Mouse (Mus musculus) liver, embryonic 14.5 days (tissue): Measurements from ENCODE around the gene Lrrc30. TPM values are rescaled to one million over a fixed set of nuclear protein-coding genes. Genes with fewer than 3 reads are reported as not detected.

ENCODE experiments used
- ATAC-seq: fragments of 200-750 bp; cut with Nextera tagmentation; 2 replicates; pipeline ENCODE4 v1.8.0; 2017; ENCODE audit warnings: moderate number of reproducible peaks, mild to moderate bottlenecking, moderate library complexity; ENCODE audit not compliant: insufficient read depth
- DNase-seq, 3 experiments: peaks; one replicate each; pipeline ENCODE4 v3.0.0-alpha.2; 2012 to 2013; ENCODE audit warnings: low read depth in 3 of 3, low spot score in 3 of 3
- H3K27ac ChIP-seq: fragments of 300-500 bp; sonication (generic); 2 replicates; pipeline ENCODE4 v1.5.1; 2014; ENCODE audit warnings: moderate library complexity, mild to moderate bottlenecking, control low read depth, inconsistent platforms
- H3K27me3 ChIP-seq: fragments of 300-500 bp; sonication (generic); 2 replicates; pipeline ENCODE4 v1.6.1; 2014; ENCODE audit warnings: mild to moderate bottlenecking, low read length, moderate library complexity; ENCODE audit not compliant: control insufficient read depth, insufficient read depth
- H3K36me3 ChIP-seq: fragments of 300-500 bp; sonication (generic); replicated peaks from 2 replicates; pipeline ENCODE4 v1.6.1; 2014; ENCODE audit warnings: low read depth; ENCODE audit not compliant: control insufficient read depth, insufficient read depth
- H3K4me1 ChIP-seq, 2 experiments: fragments of 200-500 bp in 1 of 2; fragments of 300-500 bp in 1 of 2; sonication (generic) in 1 of 2; replicated peaks; 2 replicates each; pipeline ENCODE4 v1.6.1; 2012 to 2014; ENCODE audit warnings: antibody characterized with exemption in 1 of 2, inconsistent platforms in 1 of 2, low read length in 1 of 2; ENCODE audit not compliant: control insufficient read depth in 2 of 2, insufficient read depth in 2 of 2
- H3K4me2 ChIP-seq: fragments of 300-500 bp; sonication (generic); 2 replicates; pipeline ENCODE4 v1.6.1; 2014; ENCODE audit warnings: low read depth, mild to moderate bottlenecking, control low read depth, moderate library complexity
- H3K4me3 ChIP-seq, 2 experiments: fragments of 200-500 bp in 1 of 2; fragments of 300-500 bp in 1 of 2; sonication (generic) in 1 of 2; 2 replicates each; pipeline ENCODE4 v1.5.1; 2012 to 2014; ENCODE audit warnings: low read depth in 2 of 2, low read length in 2 of 2, mild to moderate bottlenecking in 2 of 2, control low read depth in 1 of 2, inconsistent platforms in 1 of 2, moderate library complexity in 1 of 2; ENCODE audit not compliant: insufficient read depth in 1 of 2
- H3K9ac ChIP-seq: fragments of 300-500 bp; sonication (generic); replicated peaks from 2 replicates; pipeline ENCODE4 v1.6.1; 2014; ENCODE audit warnings: mild to moderate bottlenecking, control low read depth, moderate library complexity
- H3K9me3 ChIP-seq: fragments of 300-500 bp; sonication (generic); 2 replicates; pipeline ENCODE4 v1.6.1; 2016; ENCODE audit warnings: low read length, mixed read lengths; ENCODE audit not compliant: control insufficient read depth
- CTCF ChIP-seq: IDR thresholded peaks from 2 replicates; pipeline ENCODE4 v1.5.1; 2016; ENCODE audit warnings: antibody characterized with exemption, low read depth, control low read depth
- EP300 ChIP-seq: IDR thresholded peaks from 2 replicates; pipeline ENCODE4 v1.6.1; 2016; ENCODE audit warnings: antibody characterized with exemption, low read depth
- WGBS: fragments of 180-500 bp; shearing (Covaris S2); extraction: QIAGEN DNeasy Blood & Tissue Kit; methylation state at CpG from one replicate; pipeline ENCODE4 v1.1.7; 2014; ENCODE audit not compliant: insufficient replicate concordance; 5-methylcytosine and 5-hydroxymethylcytosine counted together
- polyA plus RNA-seq, 2 experiments: library from polyadenylated mRNA; depleted of rRNA in 1 of 2; stranded (reverse) in 1 of 2; unstranded in 1 of 2; fragments of >200 nt; fragmentation: Nextera tagmentation in 1 of 2; extraction: Ambion mirVana in 1 of 2; gene quantifications; 2 replicates each; pipeline versions ENCODE4 v1.2.1 to v1.2.3; 2012 to 2014

Lrrc30 gene
- polyA plus RNA-seq, 2 experiments = not detected

GRCm38 (mm10) chr17:67636304-67636703, 3.8 kb upstream of the Lrrc30 start:
- H3K27me3 ChIP-seq = no peaks in the 10 kb centered on the region
- WGBS = 47% methylated on average over 3 of the region's 3 CpGs
- no peak overlapping the region for H3K4me3 ChIP-seq
- ATAC-seq = no peak
- no peaks in the 10 kb centered on the region for H3K4me1 ChIP-seq
- no peak overlapping the region for H3K27ac ChIP-seq
- no peaks in the 10 kb centered on the region for H3K9me3 ChIP-seq
- TF ChIP-seq EP300 (no peak), CTCF (no peak)
- no peak overlapping the region for H3K4me2 ChIP-seq
- no peaks in the 10 kb centered on the region for H3K36me3 ChIP-seq
- no peak for DNase-seq
- H3K9ac ChIP-seq = no peak overlapping the region

GRCm38 (mm10) chr17:67629746-67630145, 2.8 kb downstream of the Lrrc30 start:
- WGBS = 67% methylated on average over 3 of the region's 3 CpGs

GRCm38 (mm10) chr17:67629211-67629657, 3.3 kb downstream of the Lrrc30 start:
- Histone ChIP-seq H3K36me3 (no peaks in the 10 kb centered on the region), H3K4me3 (no peak overlapping the region), H3K27me3 (no peaks in the 10 kb centered on the region), H3K9me3 (no peaks in the 10 kb centered on the region), H3K4me1 (no peaks in the 10 kb centered on the region), H3K27ac (no peak overlapping the region), H3K4me2 (no peak overlapping the region), H3K9ac (no peak overlapping the region)
- TF ChIP-seq CTCF (no peak), EP300 (no peak)
- WGBS = 55% methylated on average over 13 of the region's 13 CpGs
- ATAC-seq (no peak), DNase-seq (no peak)

More at GRCm38 (mm10) chr17:67629746-67630145, 2.8 kb downstream of the Lrrc30 start:
- no peaks in the 10 kb centered on the region for H3K27me3 ChIP-seq
- ATAC-seq = no peak
- TF ChIP-seq CTCF = no peak
- TF ChIP-seq EP300 = no peak
- no peak overlapping the region for H3K4me2 ChIP-seq
- no peak overlapping the region for H3K4me3 ChIP-seq
- no peaks in the 10 kb centered on the region for H3K9me3 ChIP-seq
- no peak overlapping the region for H3K9ac ChIP-seq
- no peak overlapping the region for H3K27ac ChIP-seq
- no peaks in the 10 kb centered on the region for H3K36me3 ChIP-seq
- no peaks in the 10 kb centered on the region for H3K4me1 ChIP-seq
- DNase-seq = no peak

- ATAC-seq = no peak
- H3K9ac ChIP-seq = no peak overlapping the region
- TF ChIP-seq CTCF (no peak), EP300 (no peak)
- no peaks in the 10 kb centered on the region for H3K4me1 ChIP-seq
- no peak for DNase-seq
- H3K9me3 ChIP-seq = no peaks in the 10 kb centered on the region
- H3K4me3 ChIP-seq = no peak overlapping the region
- no peaks in the 10 kb centered on the region for H3K36me3 ChIP-seq
- no peak overlapping the region for H3K27ac ChIP-seq
- no peak overlapping the region for H3K4me2 ChIP-seq
- H3K27me3 ChIP-seq = no peaks in the 10 kb centered on the region
- whole genome bisulfite sequencing = 74% methylated on average over 15 of the region's 15 CpGs
Measured at GRCm38 (mm10) chr17:67628475-67628874, 4.0 kb downstream of the Lrrc30 start.

- Histone ChIP-seq H3K9ac (no peak overlapping the region), H3K27ac (no peak overlapping the region), H3K4me3 (no peak overlapping the region), H3K27me3 (no peaks in the 10 kb centered on the region), H3K9me3 (no peaks in the 10 kb centered on the region), H3K4me1 (no peaks in the 10 kb centered on the region), H3K36me3 (no peaks in the 10 kb centered on the region), H3K4me2 (no peak overlapping the region)
- no peak for DNase-seq
- no peak for ATAC-seq
- 37% methylated on average over 5 of the region's 5 CpGs for WGBS
- TF ChIP-seq CTCF = no peak
- no peak for TF ChIP-seq EP300
Measured at GRCm38 (mm10) chr17:67625431-67625830, 7.1 kb downstream of the Lrrc30 start.
